Mouse (Mus musculus): Measurements from ENCODE around the gene Cenpv. TPM values are rescaled to one million over a fixed set of nuclear protein-coding genes. Genes with fewer than 3 reads are reported as not detected.
A peak's percentile ranks its signal among the peaks of the same experiment; 100 is the strongest.

Gene Cenpv
- polyA plus RNA-seq, 1 experiment: 6.2 TPM

- Histone ChIP-seq H3K4me3 (ENCODE audit: insufficient read depth, low read length) (no peak overlapping the region), H3K27ac (ENCODE audit: insufficient read depth, low read depth, low read length) (no peak overlapping the region), H3K4me1 (ENCODE audit: control insufficient read depth, insufficient read depth, low read length) (peaks cover 22% of the 10 kb centered on the region)
- TF ChIP-seq CTCF (IDR thresholded peaks at IDR 0.05; ENCODE audit: low read depth, low read length) (no peak), POLR2A (IDR thresholded peaks at IDR 0.05; ENCODE audit: borderline replicate concordance, low read depth, low read length) (no peak)
Observed at GRCm38 (mm10) chr11:62540969-62541368, 1.9 kb upstream of the Cenpv start.

- no peak overlapping the region for H3K27ac ChIP-seq (ENCODE audit: insufficient read depth, low read depth, low read length)
- no peak overlapping the region for H3K4me3 ChIP-seq (ENCODE audit: insufficient read depth, low read length)
- TF ChIP-seq CTCF (IDR thresholded peaks at IDR 0.05; ENCODE audit: low read depth, low read length): no peak
- no peak for TF ChIP-seq POLR2A (IDR thresholded peaks at IDR 0.05; ENCODE audit: borderline replicate concordance, low read depth, low read length)
- H3K4me1 ChIP-seq (ENCODE audit: control insufficient read depth, insufficient read depth, low read length): peaks cover 22% of the 10 kb centered on the region
Observed at GRCm38 (mm10) chr11:62540167-62540566, 1.1 kb upstream of the Cenpv start.

- H3K4me3 ChIP-seq (ENCODE audit: insufficient read depth, low read length): peak overlapping the region; percentile 83
- peaks cover 18% of the 10 kb centered on the region for H3K4me1 ChIP-seq (ENCODE audit: control insufficient read depth, insufficient read depth, low read length)
- TF ChIP-seq POLR2A (IDR thresholded peaks at IDR 0.05; ENCODE audit: borderline replicate concordance, low read depth, low read length) (no peak), CTCF (IDR thresholded peaks at IDR 0.05; ENCODE audit: low read depth, low read length) (no peak)
- H3K27ac ChIP-seq (ENCODE audit: insufficient read depth, low read depth, low read length): peak overlapping the region; percentile 23; the same call in 1 of the 2 replicates
Observed at GRCm38 (mm10) chr11:62538321-62539088, 556 bp downstream of the Cenpv start.

- TF ChIP-seq CTCF (IDR thresholded peaks at IDR 0.05; ENCODE audit: low read depth, low read length): no peak
- Histone ChIP-seq H3K4me3 (ENCODE audit: insufficient read depth, low read length) (peak overlapping the region; percentile 33), H3K27ac (ENCODE audit: insufficient read depth, low read depth, low read length) (no peak overlapping the region), H3K4me1 (ENCODE audit: control insufficient read depth, insufficient read depth, low read length) (peaks cover 15% of the 10 kb centered on the region)
Observed at GRCm38 (mm10) chr11:62537590-62537989, 1.5 kb downstream of the Cenpv start.

- Histone ChIP-seq H3K4me3 (ENCODE audit: insufficient read depth, low read length) (no peak overlapping the region), H3K4me1 (ENCODE audit: control insufficient read depth, insufficient read depth, low read length) (peaks cover 12% of the 10 kb centered on the region), H3K27ac (ENCODE audit: insufficient read depth, low read depth, low read length) (no peak overlapping the region)
- TF ChIP-seq POLR2A (IDR thresholded peaks at IDR 0.05; ENCODE audit: borderline replicate concordance, low read depth, low read length) (no peak), CTCF (IDR thresholded peaks at IDR 0.05; ENCODE audit: low read depth, low read length) (no peak)
Observed at GRCm38 (mm10) chr11:62537089-62537488, 2.0 kb downstream of the Cenpv start.

- Histone ChIP-seq H3K4me1 (ENCODE audit: control insufficient read depth, insufficient read depth, low read length) (no peaks in the 10 kb centered on the region), H3K4me3 (ENCODE audit: insufficient read depth, low read length) (no peak overlapping the region), H3K27ac (ENCODE audit: insufficient read depth, low read depth, low read length) (no peak overlapping the region)
- TF ChIP-seq CTCF (IDR thresholded peaks at IDR 0.05; ENCODE audit: low read depth, low read length) (no peak), POLR2A (IDR thresholded peaks at IDR 0.05; ENCODE audit: borderline replicate concordance, low read depth, low read length) (no peak)
Observed at GRCm38 (mm10) chr11:62522283-62522682, 16.8 kb downstream of the Cenpv start.

GRCm38 (mm10) chr11:62518991-62519390 is 20.1 kb downstream of the Cenpv start:
- Histone ChIP-seq H3K4me3 (ENCODE audit: insufficient read depth, low read length) (no peak overlapping the region), H3K4me1 (ENCODE audit: control insufficient read depth, insufficient read depth, low read length) (no peaks in the 10 kb centered on the region), H3K27ac (ENCODE audit: insufficient read depth, low read depth, low read length) (no peak overlapping the region)
- TF ChIP-seq CTCF (IDR thresholded peaks at IDR 0.05; ENCODE audit: low read depth, low read length): no peak
- no peak for TF ChIP-seq POLR2A (IDR thresholded peaks at IDR 0.05; ENCODE audit: borderline replicate concordance, low read depth, low read length)

GRCm38 (mm10) chr11:62513311-62513710 is 25.8 kb downstream of the Cenpv start:
- no peak overlapping the region for H3K4me3 ChIP-seq (ENCODE audit: insufficient read depth, low read length)
- H3K27ac ChIP-seq (ENCODE audit: insufficient read depth, low read depth, low read length): no peak overlapping the region
- TF ChIP-seq CTCF (IDR thresholded peaks at IDR 0.05; ENCODE audit: low read depth, low read length): no peak
- TF ChIP-seq POLR2A (IDR thresholded peaks at IDR 0.05; ENCODE audit: borderline replicate concordance, low read depth, low read length): no peak
- no peaks in the 10 kb centered on the region for H3K4me1 ChIP-seq (ENCODE audit: control insufficient read depth, insufficient read depth, low read length)

- H3K4me3 ChIP-seq (ENCODE audit: insufficient read depth, low read length): no peak overlapping the region
- no peaks in the 10 kb centered on the region for H3K4me1 ChIP-seq (ENCODE audit: control insufficient read depth, insufficient read depth, low read length)
- no peak overlapping the region for H3K27ac ChIP-seq (ENCODE audit: insufficient read depth, low read depth, low read length)
- TF ChIP-seq POLR2A (IDR thresholded peaks at IDR 0.05; ENCODE audit: borderline replicate concordance, low read depth, low read length): no peak
- TF ChIP-seq CTCF (IDR thresholded peaks at IDR 0.05; ENCODE audit: low read depth, low read length): no peak
Observed at GRCm38 (mm10) chr11:62512529-62513080, 26.5 kb downstream of the Cenpv start.

- H3K27ac ChIP-seq (ENCODE audit: insufficient read depth, low read depth, low read length): no peak overlapping the region
- no peak overlapping the region for H3K4me3 ChIP-seq (ENCODE audit: insufficient read depth, low read length)
- H3K4me1 ChIP-seq (ENCODE audit: control insufficient read depth, insufficient read depth, low read length): no peaks in the 10 kb centered on the region
- no peak for TF ChIP-seq POLR2A (IDR thresholded peaks at IDR 0.05; ENCODE audit: borderline replicate concordance, low read depth, low read length)
- no peak for TF ChIP-seq CTCF (IDR thresholded peaks at IDR 0.05; ENCODE audit: low read depth, low read length)
Observed at GRCm38 (mm10) chr11:62511444-62512202, 27.4 kb downstream of the Cenpv start.

Data from bone marrow macrophage, adult 2 months (primary cell).